Mouse (Mus musculus) CD4-positive, CD25-positive, alpha-beta regulatory T cell (primary cell): ENCODE results near the gene Cyfip2. TPM values are rescaled to one million over a fixed set of nuclear protein-coding genes. Genes with fewer than 3 reads are reported as not detected.

ENCODE experiments used
- polyA plus RNA-seq: library from polyadenylated mRNA; unstranded; fragments of 100-300 nt; shearing (Covaris generic); gene quantifications from one replicate; pipeline ENCODE4 v1.2.1, GENCODE M21; 2017

Gene Cyfip2
- 133 TPM for polyA plus RNA-seq

DNA sequence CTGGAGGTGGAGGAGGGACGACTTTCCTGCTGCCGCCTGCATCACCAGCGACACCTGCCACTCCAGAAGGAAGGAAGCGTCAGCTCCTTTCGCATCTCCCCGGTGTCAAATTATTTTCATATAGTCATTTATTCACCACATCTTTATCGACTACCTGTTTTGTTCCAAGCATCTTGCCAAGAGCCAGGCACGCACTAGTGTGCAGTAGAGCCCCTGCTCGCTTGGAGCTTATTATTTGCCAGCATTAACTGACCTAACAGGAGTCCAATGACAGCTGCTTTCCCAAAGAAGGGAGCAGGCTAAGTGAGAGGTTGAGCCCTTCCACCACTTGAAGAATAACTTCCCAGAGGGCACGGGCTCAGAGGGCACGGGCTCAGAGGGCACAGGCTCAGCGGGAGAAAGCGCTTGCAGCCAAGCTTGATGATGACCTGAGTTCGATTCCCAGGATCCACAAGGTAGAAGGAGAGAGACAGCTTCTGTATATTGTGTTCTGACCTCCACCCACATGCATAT, at the start of gene Cyfip2:
TSS of gene Cyfip2 (minus strand) at position 337 of the 513 bp plus-strand sequence.

DNA sequence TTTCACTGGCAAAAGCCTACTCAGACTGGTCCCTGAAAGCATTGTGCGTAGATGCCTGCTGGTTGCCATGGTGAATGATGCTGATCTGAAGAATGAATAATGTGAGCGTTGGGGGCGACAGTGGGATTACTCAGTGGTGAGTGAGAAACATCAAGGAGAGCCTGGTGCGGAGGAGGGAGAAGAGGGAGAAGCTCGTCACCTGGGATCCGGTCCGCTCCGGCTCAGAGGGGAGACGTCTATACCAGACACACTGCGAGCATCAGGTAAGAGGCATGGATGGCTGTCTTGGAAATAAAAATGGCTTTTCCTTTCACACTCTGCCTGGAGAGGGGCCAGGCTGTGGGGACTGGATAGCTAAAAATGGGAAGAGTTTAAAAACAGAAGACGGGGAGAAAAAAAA, 77.3 kb downstream of the Cyfip2 start, which contains the start of gene Fndc9:
TSS of gene Fndc9 (plus strand) at position 198 of the 400 bp plus-strand sequence.

GRCm38 (mm10) chr11:46165866-46166585, 146.6 kb downstream of the Cyfip2 start, which contains the start of gene Nipal4:
TSS of gene Nipal4 (minus strand) at chr11:46166508.

Other genes starting within 250 kb of the Cyfip2 start
- 0.37 TPM for gene Nipal4, start 146.4 kb downstream of the Cyfip2 start, polyA plus RNA-seq
- 0.32 TPM for gene Fndc9, start 77.3 kb downstream of the Cyfip2 start, polyA plus RNA-seq
- gene Itk, start 76.7 kb upstream of the Cyfip2 start, polyA plus RNA-seq = 272 TPM
- 0.51 TPM for gene Fam71b, start 83.7 kb upstream of the Cyfip2 start, polyA plus RNA-seq
- gene Med7, start 124.1 kb upstream of the Cyfip2 start, polyA plus RNA-seq = 68.9 TPM
- gene Havcr2, start 142.1 kb upstream of the Cyfip2 start, polyA plus RNA-seq = 1.3 TPM
- 0.34 TPM for gene Gm12169, start 211.4 kb upstream of the Cyfip2 start, polyA plus RNA-seq